Mouse (Mus musculus) cerebellum, postnatal 14 days (tissue): ENCODE results near the gene Cacna2d1.
A peak's percentile ranks its signal among the peaks of the same experiment; 100 is the strongest.

Source experiments
- DNase-seq, 2 experiments: peaks; one replicate each; pipeline ENCODE4 v3.0.0; 2021; ENCODE audit warnings: mixed read lengths in 2 of 2

Gene Cacna2d1

GRCm38 (mm10) chr5:16163270-16163669 is 228.8 kb downstream of the Cacna2d1 start:
- no peak for DNase-seq

DNA sequence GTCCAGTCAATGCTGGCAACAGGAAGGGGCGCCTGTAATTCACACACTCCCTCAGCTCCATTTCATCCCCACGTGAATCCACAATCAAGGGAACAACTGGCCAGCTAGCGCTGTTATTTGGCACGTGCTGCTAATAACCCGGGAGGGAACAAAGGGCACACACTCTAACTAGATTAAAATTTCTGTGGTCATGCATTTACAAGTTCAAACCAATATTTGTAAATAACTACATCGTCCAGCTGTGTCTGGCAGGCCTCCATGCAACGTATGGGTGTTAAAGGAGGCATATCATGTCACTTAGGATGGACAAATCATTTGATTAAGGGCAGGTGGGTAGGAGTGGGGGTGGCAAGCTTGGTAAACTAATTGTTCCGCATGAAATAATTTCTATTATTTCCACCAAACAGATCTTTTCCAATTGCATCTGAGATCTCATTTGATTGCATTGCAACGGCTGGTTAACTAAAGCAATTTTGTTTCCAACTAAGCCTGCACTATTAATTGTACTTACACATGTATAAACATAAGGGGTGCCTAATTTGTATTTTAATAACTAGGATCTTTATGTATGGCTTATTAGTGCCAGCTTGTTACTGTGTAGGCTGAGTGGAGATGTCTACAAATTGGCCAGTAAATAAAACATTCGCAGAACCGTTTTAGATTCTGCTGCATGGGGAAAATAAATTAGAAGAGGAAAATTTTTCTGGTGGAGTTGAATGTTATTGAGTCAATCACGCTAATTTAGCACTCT is 231.8 kb downstream of the Cacna2d1 start:
- DNase-seq: peak in 1 of 2 experiments; percentile 8

- no peak for DNase-seq
These were observed 232.4 kb downstream of the Cacna2d1 start for GRCm38 (mm10) chr5:16166868-16167267.

DNA sequence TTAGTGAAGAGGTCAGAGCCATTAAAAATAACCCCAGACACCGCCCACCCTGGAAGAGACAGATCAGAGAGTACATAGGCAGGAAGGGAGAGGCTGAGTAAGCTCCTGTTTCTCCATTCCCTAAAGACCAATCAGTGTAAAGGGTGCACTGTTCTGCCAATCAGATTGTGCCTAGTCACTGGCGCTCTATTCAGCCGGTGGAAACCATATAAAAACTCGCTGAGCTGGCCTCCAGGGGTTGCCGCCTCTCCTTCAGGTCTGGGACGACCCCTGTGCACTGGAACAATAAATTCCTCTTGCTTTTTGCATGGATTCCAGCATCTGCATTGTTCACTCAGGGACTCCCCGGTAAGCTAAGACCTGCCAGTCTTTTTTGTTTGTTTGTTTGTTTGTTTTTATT is 246.6 kb downstream of the Cacna2d1 start:
- DNase-seq: no peak

DNA sequence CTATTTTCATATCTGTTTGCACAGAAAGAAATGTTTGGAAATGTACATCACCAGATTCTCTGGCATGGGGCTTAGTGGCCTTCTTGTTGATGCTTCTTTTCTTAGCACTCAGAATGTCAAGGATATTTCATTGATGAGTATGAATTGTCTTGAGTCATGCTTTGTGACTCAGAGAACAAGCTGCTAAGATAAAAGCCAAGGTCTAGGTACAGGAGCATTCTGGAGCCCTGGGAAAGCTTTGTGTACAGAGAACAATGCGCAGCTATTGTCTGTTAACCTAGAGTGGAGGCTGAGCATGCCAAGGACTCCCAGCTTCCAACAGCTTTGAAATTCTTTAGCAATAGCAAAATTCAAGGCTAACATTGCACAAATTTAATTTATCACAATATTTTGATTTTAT is 249.6 kb downstream of the Cacna2d1 start:
- DNase-seq: no peak

DNA sequence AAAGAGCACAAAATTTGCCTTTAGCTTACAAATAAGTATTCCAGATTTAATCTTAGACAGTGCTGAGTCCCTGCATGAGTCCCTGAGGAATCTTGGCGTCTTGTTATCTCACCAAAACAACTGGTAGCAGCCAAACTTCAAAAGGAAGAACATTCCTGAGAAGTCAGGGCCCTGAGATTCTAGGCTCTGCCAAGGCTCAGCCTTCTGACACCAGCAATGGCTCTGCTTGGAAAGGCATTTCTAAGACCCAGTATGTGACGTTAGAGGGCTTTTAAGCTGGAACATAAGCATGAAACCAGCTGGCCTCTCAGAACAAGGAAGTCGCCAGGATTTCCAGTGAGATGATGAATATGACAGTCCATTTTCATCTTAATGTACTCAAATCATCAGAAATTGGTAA is 253.4 kb downstream of the Cacna2d1 start:
- DNase-seq: no peak

DNA sequence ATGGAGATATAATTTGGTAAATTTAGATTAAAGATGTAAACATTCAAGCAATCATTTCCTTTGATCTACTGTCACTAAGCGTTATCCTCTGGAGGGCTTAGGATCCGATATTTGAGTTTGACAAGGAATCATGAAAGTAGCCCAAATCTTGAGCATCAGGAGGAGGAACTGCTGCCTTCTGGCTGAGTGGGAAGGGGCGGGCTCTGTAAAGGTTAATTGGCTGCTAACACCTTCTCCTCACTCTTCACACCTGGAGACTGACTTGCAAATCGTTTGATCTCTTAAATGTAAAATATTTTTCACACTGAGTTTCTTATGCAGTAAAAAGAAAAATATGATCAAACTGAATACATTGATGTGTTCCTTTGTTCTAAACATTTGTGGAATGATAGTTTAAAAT is 255.4 kb downstream of the Cacna2d1 start:
- DNase-seq: no peak

DNA sequence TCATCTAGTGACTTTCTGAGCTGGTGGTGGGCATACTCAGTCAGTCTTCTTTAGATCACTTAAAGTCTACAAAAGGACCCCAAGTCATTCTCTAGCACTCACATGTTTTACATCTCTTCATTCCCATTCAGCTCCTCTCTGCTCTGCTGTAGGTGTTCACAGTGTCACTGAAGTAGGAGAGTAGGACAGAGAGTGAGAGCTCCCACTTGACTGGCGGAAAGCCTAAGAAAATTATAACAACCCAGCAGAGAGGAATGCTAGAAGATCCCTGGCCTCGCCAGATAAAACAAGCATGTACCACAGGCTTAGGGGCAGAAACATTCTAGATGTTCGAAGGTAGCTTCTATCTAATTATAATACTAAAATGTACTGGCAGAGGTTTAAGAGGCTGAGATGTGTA is 256.7 kb downstream of the Cacna2d1 start:
- DNase-seq: no peak

- DNase-seq: peak; percentile 33 to 46
These were observed 265.3 kb downstream of the Cacna2d1 start for GRCm38 (mm10) chr5:16199816-16200215.

DNA sequence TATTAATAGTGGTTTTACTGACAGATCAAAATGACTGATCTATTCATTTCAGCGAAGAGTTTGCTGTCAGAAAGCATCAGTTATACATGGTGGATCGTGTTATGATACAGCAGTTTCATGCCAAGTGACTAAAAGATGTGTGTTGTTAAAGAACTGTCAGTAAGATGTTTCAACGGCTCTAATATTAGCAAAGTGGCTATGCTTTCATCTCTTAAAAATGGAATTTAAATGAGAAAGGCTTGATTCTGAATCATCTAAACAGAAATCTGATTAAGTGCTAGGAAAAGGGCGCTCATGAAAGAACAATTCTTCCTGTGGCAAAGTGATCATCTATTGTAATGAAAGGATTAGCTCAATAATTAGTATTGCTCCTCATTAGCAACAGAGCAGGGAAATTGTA is 287.5 kb downstream of the Cacna2d1 start:
- DNase-seq: no peak

DNA sequence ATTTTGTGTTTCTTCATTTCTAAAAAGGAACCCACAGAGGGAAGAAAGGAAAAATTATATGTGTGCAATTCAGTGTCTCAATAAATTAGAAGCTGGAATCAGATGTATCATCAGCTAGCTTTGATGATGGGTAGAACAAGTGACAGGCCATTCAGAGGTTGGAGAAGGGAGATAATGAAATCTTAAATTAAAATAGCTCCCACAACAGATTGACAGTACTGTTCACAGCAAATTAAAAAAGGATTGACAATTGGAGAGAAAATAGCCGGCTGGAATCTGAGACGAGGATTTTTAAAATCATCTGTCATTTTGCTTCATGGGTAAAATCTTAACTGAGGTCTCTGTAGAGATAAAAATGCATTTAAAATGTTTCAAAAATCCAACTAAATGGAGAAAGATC is 290.9 kb downstream of the Cacna2d1 start:
- DNase-seq: no peak

DNA sequence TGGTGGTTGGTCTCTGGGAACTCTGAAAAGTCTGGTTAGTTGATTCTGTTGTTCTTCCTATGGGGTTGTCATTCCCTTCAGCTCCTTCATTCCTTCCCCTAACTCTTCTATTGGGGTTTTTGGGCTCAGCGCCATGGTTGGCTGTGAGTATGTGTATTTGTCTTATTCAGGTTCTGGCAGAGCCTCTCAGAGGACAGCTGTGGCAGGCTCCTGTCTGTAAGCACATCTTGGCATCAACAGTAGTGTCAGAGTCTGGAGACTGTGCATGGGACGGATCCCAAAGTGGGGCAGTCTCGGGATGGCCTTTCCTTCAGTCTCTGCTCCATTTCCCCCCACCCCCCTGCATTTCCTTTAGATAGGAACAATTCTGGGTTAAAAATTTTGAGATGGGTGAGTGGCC is 294.9 kb downstream of the Cacna2d1 start:
- DNase-seq: peak; percentile 40 to 50

- no peak for DNase-seq
These were observed 297.0 kb downstream of the Cacna2d1 start for GRCm38 (mm10) chr5:16231477-16231876.

GRCm38 (mm10) chr5:16234891-16235290 is 300.4 kb downstream of the Cacna2d1 start:
- DNase-seq: peak; percentile 25 to 44

- no peak for DNase-seq
These were observed 301.4 kb downstream of the Cacna2d1 start for GRCm38 (mm10) chr5:16235864-16236263.

GRCm38 (mm10) chr5:16236608-16237007 is 302.1 kb downstream of the Cacna2d1 start:
- peak; percentile 30 to 53 for DNase-seq

DNA sequence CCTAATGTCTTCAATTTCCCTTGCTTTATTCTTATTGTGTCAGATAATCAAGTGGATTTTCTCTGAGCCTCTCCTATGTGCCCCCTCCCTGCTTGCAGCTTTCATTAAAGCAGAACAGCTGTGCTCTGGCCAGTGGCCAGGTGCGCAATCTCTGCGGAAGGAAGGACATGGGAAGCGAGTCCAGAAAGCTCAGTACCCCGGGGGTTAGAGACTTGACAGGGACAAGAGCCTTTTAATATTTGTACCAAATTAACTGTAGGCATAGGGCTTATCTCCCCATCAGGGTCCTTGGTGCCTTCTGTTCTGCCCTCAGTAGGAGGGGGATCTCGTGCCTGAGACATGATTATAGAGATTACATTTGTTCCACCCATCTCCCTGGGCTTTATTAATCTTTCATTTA is 303.5 kb downstream of the Cacna2d1 start:
- peak; percentile 65 to 72 for DNase-seq

- no peak for DNase-seq
These were observed 305.8 kb downstream of the Cacna2d1 start for GRCm38 (mm10) chr5:16240255-16240654.

- DNase-seq: no peak
These were observed 309.1 kb downstream of the Cacna2d1 start for GRCm38 (mm10) chr5:16243599-16243998.

GRCm38 (mm10) chr5:16252738-16253513 is 318.4 kb downstream of the Cacna2d1 start:
- DNase-seq: no peak

GRCm38 (mm10) chr5:16253768-16254167 is 319.3 kb downstream of the Cacna2d1 start:
- DNase-seq: no peak

DNA sequence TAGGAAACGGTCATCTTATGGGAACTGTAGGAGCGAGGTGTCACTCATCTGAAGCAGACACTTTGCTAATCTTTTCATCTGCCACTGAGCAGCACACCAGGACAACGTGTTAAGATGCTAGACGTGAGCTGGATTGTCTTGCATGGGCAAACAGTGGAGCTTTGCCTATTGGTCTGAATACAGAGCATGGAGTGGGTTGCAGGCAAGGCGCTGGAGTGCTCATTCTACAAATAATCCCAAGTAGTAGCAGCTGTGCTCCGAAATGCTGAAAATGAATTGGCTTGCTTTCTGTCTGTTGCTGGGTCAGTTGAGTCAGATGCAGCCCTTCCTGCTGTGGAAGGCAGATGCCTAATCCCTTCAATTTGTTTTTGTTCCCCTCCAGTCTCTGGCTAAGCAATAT is 330.9 kb downstream of the Cacna2d1 start:
- DNase-seq: peak; percentile 34 to 37

- no peak for DNase-seq
These were observed 342.6 kb downstream of the Cacna2d1 start for GRCm38 (mm10) chr5:16277058-16277457.

- DNase-seq: no peak
These were observed 346.7 kb downstream of the Cacna2d1 start for GRCm38 (mm10) chr5:16281229-16281628.
